Mouse (Mus musculus): ENCODE results near the gene Per3.

GRCm38 (mm10) chr4:151087358-151087757 is 42.9 kb upstream of the Per3 start:
- no peak for TF ChIP-seq POLR2A (IDR thresholded peaks at IDR 0.05; ENCODE audit: borderline replicate concordance, low read depth, low read length)
- TF ChIP-seq CTCF (IDR thresholded peaks at IDR 0.05; ENCODE audit: low read depth, low read length): no peak

Data from bone marrow macrophage, adult 2 months (primary cell).